Mouse (Mus musculus) lung, postnatal 0 days (tissue): ENCODE data around the gene Plxnb2. TPM values are rescaled to one million over a fixed set of nuclear protein-coding genes. Genes with fewer than 3 reads are reported as not detected.
A peak's percentile ranks its signal among the peaks of the same experiment; 100 is the strongest.

Experiments
- ATAC-seq: fragments of 200-750 bp; cut with Nextera tagmentation; 2 replicates; pipeline ENCODE4 v1.8.0; 2017; ENCODE audit warnings: moderate library complexity
- DNase-seq: peaks from one replicate; pipeline ENCODE4 v3.0.0-alpha.2; 2016; ENCODE audit warnings: low spot score
- H3K27ac ChIP-seq: fragments of 300-500 bp; sonication (generic); 2 replicates; pipeline ENCODE4 v1.5.1; 2014; ENCODE audit warnings: antibody characterized with exemption, mild to moderate bottlenecking, low read length, mixed read lengths
- H3K27me3 ChIP-seq: fragments of 300-500 bp; sonication (generic); replicated peaks from 2 replicates; pipeline ENCODE4 v1.6.1; 2014; ENCODE audit warnings: low read length, mixed read lengths; ENCODE audit not compliant: insufficient read depth
- H3K36me3 ChIP-seq: fragments of 300-500 bp; sonication (generic); 2 replicates; pipeline ENCODE4 v1.6.1; 2014; ENCODE audit warnings: low read length, mixed read lengths; ENCODE audit not compliant: insufficient read depth
- H3K4me1 ChIP-seq: fragments of 300-500 bp; sonication (generic); 2 replicates; pipeline ENCODE4 v1.6.1; 2014; ENCODE audit warnings: antibody characterized with exemption, low read depth, low read length, mixed read lengths; ENCODE audit not compliant: insufficient read depth
- H3K4me2 ChIP-seq: fragments of 300-500 bp; sonication (generic); replicated peaks from 2 replicates; pipeline ENCODE4 v1.6.1; 2014; ENCODE audit warnings: low read depth, mild to moderate bottlenecking, low read length, moderate library complexity, mixed read lengths
- H3K4me3 ChIP-seq: fragments of 300-500 bp; sonication (generic); 2 replicates; pipeline ENCODE4 v1.5.1; 2014; ENCODE audit warnings: low read depth, low read length
- H3K9ac ChIP-seq: fragments of 300-500 bp; sonication (generic); replicated peaks from 2 replicates; pipeline ENCODE4 v1.6.1; 2014; ENCODE audit warnings: low read depth, mild to moderate bottlenecking
- H3K9me3 ChIP-seq: fragments of 300-500 bp; sonication (generic); 2 replicates; pipeline ENCODE4 v1.6.1; 2016; ENCODE audit warnings: low read length, mixed read lengths
- CTCF ChIP-seq: IDR thresholded peaks from 2 replicates; pipeline ENCODE4 v1.5.1; 2016; ENCODE audit warnings: antibody characterized with exemption, mild to moderate bottlenecking
- EP300 ChIP-seq: IDR thresholded peaks from 2 replicates; pipeline ENCODE4 v1.6.1; 2016; ENCODE audit warnings: antibody characterized with exemption, mild to moderate bottlenecking, control low read depth
- WGBS: fragments of 180-500 bp; shearing (Covaris S2); extraction: QIAGEN DNeasy Blood & Tissue Kit; methylation state at CpG from one replicate; pipeline ENCODE4 v1.1.7; 2014; 5-methylcytosine and 5-hydroxymethylcytosine counted together
- polyA plus RNA-seq: library from polyadenylated mRNA; unstranded; fragments of >200 nt; fragmentation: Nextera tagmentation; extraction: Ambion mirVana; gene quantifications from 2 replicates; pipeline ENCODE4 v1.2.1, GENCODE M21; 2015

Gene Plxnb2
- polyA plus RNA-seq, 1 experiment from 2014 or later, result 73.1 TPM

DNA sequence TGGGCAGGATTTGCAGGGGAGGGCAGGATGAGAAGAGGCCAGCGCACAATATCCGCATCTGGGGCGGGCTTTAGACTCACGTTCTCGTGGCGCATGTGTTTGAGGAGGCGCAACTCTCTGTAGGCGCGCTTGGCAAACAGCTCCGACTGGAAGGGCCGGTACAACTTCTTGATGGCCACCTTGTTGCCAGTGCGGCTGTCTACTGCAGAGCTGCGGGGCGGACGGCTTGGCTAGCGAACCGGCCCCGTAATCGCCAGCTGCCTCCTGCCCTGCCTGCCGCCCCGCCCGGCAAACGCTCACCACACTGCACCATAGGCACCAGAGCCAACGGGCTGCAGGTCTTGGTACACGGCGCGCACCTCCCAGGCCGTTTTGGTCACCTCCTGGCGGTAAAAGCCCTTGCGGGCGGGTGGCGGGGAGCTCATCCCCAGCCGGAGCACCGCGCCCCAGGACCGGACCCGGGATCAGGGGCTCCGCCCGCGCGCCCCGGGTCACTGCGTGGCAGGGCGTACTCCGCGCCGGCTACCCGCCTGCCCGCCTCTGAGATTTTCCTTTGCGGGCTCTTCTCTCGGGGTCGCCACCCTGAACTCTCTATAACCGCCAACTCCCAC is 40.4 kb downstream of the Plxnb2 start:
- TF ChIP-seq EP300 (no peak), CTCF (no peak)
- Histone ChIP-seq H3K4me1 (peaks cover 7% of the 10 kb centered on the region; the same call in 1 of the 2 replicates), H3K27me3 (peaks cover 13% of the 10 kb centered on the region; the same call in 1 of the 2 replicates), H3K4me2 (peak overlapping the region; percentile 90), H3K9me3 (no peaks in the 10 kb centered on the region), H3K4me3 (peak overlapping the region; percentile 53), H3K36me3 (no peaks in the 10 kb centered on the region), H3K27ac (peak overlapping the region; percentile 51; the same call in 1 of the 2 replicates), H3K9ac (peak overlapping the region; percentile 34)
- DNase-seq (peak; percentile 36), ATAC-seq (peak; percentile 53)
- WGBS, result under 1% methylated on average over 51 of the region's 53 CpGs

GRCm38 (mm10) chr15:89138531-89138930 is 42.1 kb downstream of the Plxnb2 start:
- Histone ChIP-seq H3K36me3 (no peaks in the 10 kb centered on the region), H3K27me3 (peaks cover 13% of the 10 kb centered on the region; the same call in 1 of the 2 replicates)
- TF ChIP-seq EP300 (no peak), CTCF (no peak)

DNA sequence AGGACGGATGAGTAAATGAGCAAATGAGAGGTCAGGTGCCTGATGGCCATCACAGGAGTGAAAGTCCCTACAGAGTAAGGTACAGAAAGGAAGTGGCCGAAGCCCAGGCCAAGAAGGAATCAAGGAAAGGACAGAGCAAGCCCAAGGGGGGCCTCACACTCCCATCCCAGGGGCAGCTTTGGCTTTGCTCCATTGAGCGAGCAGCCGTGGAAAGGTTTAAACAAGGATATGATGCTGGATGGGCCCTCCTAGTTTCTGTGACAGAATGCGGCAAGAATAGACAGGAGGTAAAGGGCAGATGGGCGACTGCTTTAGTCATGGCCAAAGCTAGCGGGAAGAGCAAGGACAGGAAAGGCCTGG is 42.6 kb downstream of the Plxnb2 start:
- WGBS, result 82% methylated on average over 7 of the region's 7 CpGs
- no peak overlapping the region for H3K4me2 ChIP-seq
- TF ChIP-seq CTCF (no peak), EP300 (no peak)

More at GRCm38 (mm10) chr15:89138531-89138930, 42.1 kb downstream of the Plxnb2 start:
- ATAC-seq (no peak), DNase-seq (no peak)
- Histone ChIP-seq H3K27ac (no peak overlapping the region), H3K9me3 (no peaks in the 10 kb centered on the region), H3K4me1 (peaks cover 7% of the 10 kb centered on the region; the same call in 1 of the 2 replicates), H3K4me2 (no peak overlapping the region), H3K9ac (no peak overlapping the region), H3K4me3 (no peak overlapping the region)
- 82% methylated on average over 6 of the region's 6 CpGs for WGBS

GRCm38 (mm10) chr15:89137378-89138045 is 43.1 kb downstream of the Plxnb2 start:
- Histone ChIP-seq H3K27ac (no peak overlapping the region), H3K4me3 (no peak overlapping the region), H3K9me3 (no peaks in the 10 kb centered on the region), H3K36me3 (no peaks in the 10 kb centered on the region), H3K4me2 (no peak overlapping the region), H3K4me1 (peaks cover 7% of the 10 kb centered on the region; the same call in 1 of the 2 replicates), H3K9ac (no peak overlapping the region), H3K27me3 (peaks cover 13% of the 10 kb centered on the region; the same call in 1 of the 2 replicates)
- 65% methylated on average over 11 of the region's 11 CpGs for WGBS
- no peak for DNase-seq
- no peak for TF ChIP-seq CTCF
- no peak for TF ChIP-seq EP300
- no peak for ATAC-seq

More for the DNA sequence above, 42.6 kb downstream of the Plxnb2 start:
- H3K27me3 ChIP-seq, result peaks cover 13% of the 10 kb centered on the region; the same call in 1 of the 2 replicates
- H3K4me1 ChIP-seq, result peaks cover 7% of the 10 kb centered on the region; the same call in 1 of the 2 replicates
- H3K9ac ChIP-seq, result no peak overlapping the region
- DNase-seq, result no peak
- H3K27ac ChIP-seq, result no peak overlapping the region
- H3K4me3 ChIP-seq, result no peak overlapping the region
- H3K9me3 ChIP-seq, result no peaks in the 10 kb centered on the region
- no peak for ATAC-seq
- no peaks in the 10 kb centered on the region for H3K36me3 ChIP-seq

GRCm38 (mm10) chr15:89136461-89137155 is 44.0 kb downstream of the Plxnb2 start:
- 95% methylated on average over 4 of the region's 5 CpGs for WGBS
- no peak overlapping the region for H3K4me3 ChIP-seq

GRCm38 (mm10) chr15:89131316-89131715 is 49.3 kb downstream of the Plxnb2 start:
- no peak for TF ChIP-seq EP300
- TF ChIP-seq CTCF, result no peak
- Histone ChIP-seq H3K4me2 (no peak overlapping the region), H3K4me1 (peaks cover 12% of the 10 kb centered on the region; the same call in 1 of the 2 replicates), H3K36me3 (no peaks in the 10 kb centered on the region), H3K27me3 (no peaks in the 10 kb centered on the region), H3K9me3 (no peaks in the 10 kb centered on the region), H3K27ac (no peak overlapping the region), H3K9ac (no peak overlapping the region), H3K4me3 (no peak overlapping the region)
- no peak for ATAC-seq
- peak; percentile 32 for DNase-seq
- WGBS, result 87% methylated on average over 3 of the region's 3 CpGs

More at GRCm38 (mm10) chr15:89136461-89137155, 44.0 kb downstream of the Plxnb2 start:
- H3K27ac ChIP-seq, result no peak overlapping the region
- TF ChIP-seq CTCF, result no peak
- no peak for TF ChIP-seq EP300
- ATAC-seq (no peak), DNase-seq (no peak)
- no peaks in the 10 kb centered on the region for H3K36me3 ChIP-seq
- H3K27me3 ChIP-seq, result peaks cover 13% of the 10 kb centered on the region; the same call in 1 of the 2 replicates
- no peaks in the 10 kb centered on the region for H3K9me3 ChIP-seq
- H3K4me2 ChIP-seq, result no peak overlapping the region
- no peak overlapping the region for H3K9ac ChIP-seq
- peaks cover 7% of the 10 kb centered on the region; the same call in 1 of the 2 replicates for H3K4me1 ChIP-seq
